Mouse (Mus musculus): ENCODE measurements around the gene Ulk3. TPM values are rescaled to one million over a fixed set of nuclear protein-coding genes. Genes with fewer than 3 reads are reported as not detected.

Gene Ulk3
- polyA plus RNA-seq, 1 experiment from 2014 or later: 5.5 TPM

GRCm38 (mm10) chr9:57643856-57644180, 54.6 kb downstream of the Ulk3 start:
- Histone ChIP-seq H3K27me3 (ENCODE audit: control insufficient read depth, insufficient read depth, low read depth, low read length) (no peaks in the 10 kb centered on the region), H3K4me1 (ENCODE audit: control insufficient read depth, low read depth, low read length) (peaks cover 80% of the 10 kb centered on the region), H3K9ac (ENCODE audit: low read depth, low read length) (peak overlapping the region; percentile 99), H3K4me2 (ENCODE audit: low read depth, low read length) (peak overlapping the region; percentile 94), H3K36me3 (ENCODE audit: control insufficient read depth, insufficient read depth) (no peaks in the 10 kb centered on the region), H3K27ac (ENCODE audit: low read length) (peak overlapping the region; percentile 97), H3K4me3 (ENCODE audit: low read depth, low read length) (peak overlapping the region; percentile 92), H3K9me3 (replicated peaks; ENCODE audit: control insufficient read depth, low read length) (no peaks in the 10 kb centered on the region)
- 6% methylated on average over 7 of the region's 7 CpGs for WGBS (ENCODE audit: insufficient replicate concordance)
- peak; percentile 20 for ATAC-seq (ENCODE audit: low read depth)

- H3K9me3 ChIP-seq (replicated peaks; ENCODE audit: control insufficient read depth, low read length): no peaks in the 10 kb centered on the region
- peak overlapping the region; percentile 92 for H3K4me3 ChIP-seq (ENCODE audit: low read depth, low read length)
- H3K27ac ChIP-seq (ENCODE audit: low read length): peak overlapping the region; percentile 97
- no peaks in the 10 kb centered on the region for H3K27me3 ChIP-seq (ENCODE audit: control insufficient read depth, insufficient read depth, low read depth, low read length)
- peaks cover 74% of the 10 kb centered on the region for H3K4me1 ChIP-seq (ENCODE audit: control insufficient read depth, low read depth, low read length)
- H3K4me2 ChIP-seq (ENCODE audit: low read depth, low read length): peak overlapping the region; percentile 94
- no peaks in the 10 kb centered on the region for H3K36me3 ChIP-seq (ENCODE audit: control insufficient read depth, insufficient read depth)
- peak overlapping the region; percentile 99 for H3K9ac ChIP-seq (ENCODE audit: low read depth, low read length)
- ATAC-seq (ENCODE audit: low read depth): no peak
- 0% methylated on average over 17 of the region's 18 CpGs for WGBS (ENCODE audit: insufficient replicate concordance)
Observed at GRCm38 (mm10) chr9:57644442-57644943, 55.2 kb downstream of the Ulk3 start.

- Histone ChIP-seq H3K27ac (ENCODE audit: low read length) (peak overlapping the region; percentile 97), H3K9me3 (replicated peaks; ENCODE audit: control insufficient read depth, low read length) (no peaks in the 10 kb centered on the region), H3K27me3 (ENCODE audit: control insufficient read depth, insufficient read depth, low read depth, low read length) (no peaks in the 10 kb centered on the region), H3K4me2 (ENCODE audit: low read depth, low read length) (peak overlapping the region; percentile 94), H3K36me3 (ENCODE audit: control insufficient read depth, insufficient read depth) (no peaks in the 10 kb centered on the region), H3K9ac (ENCODE audit: low read depth, low read length) (peak overlapping the region; percentile 99), H3K4me1 (ENCODE audit: control insufficient read depth, low read depth, low read length) (peaks cover 66% of the 10 kb centered on the region), H3K4me3 (ENCODE audit: low read depth, low read length) (peak overlapping the region; percentile 92)
- 1% methylated on average over 70 of the region's 85 CpGs for WGBS (ENCODE audit: insufficient replicate concordance)
- ATAC-seq (ENCODE audit: low read depth): peak; percentile 83
Observed at GRCm38 (mm10) chr9:57644944-57645893, 56.0 kb downstream of the Ulk3 start.

Other genes with a start within 250 kb of the Ulk3 start
- 9.0 and 10.4 TPM in 2 replicates for gene Ppcdc, start 149.3 kb upstream of the Ulk3 start, polyA plus RNA-seq (2015; fragmentation: Nextera tagmentation; extraction: Ambion mirVana)
- 7.8 and 7.9 TPM in 2 replicates for gene Scamp5, start 121.4 kb upstream of the Ulk3 start, polyA plus RNA-seq (2015; fragmentation: Nextera tagmentation; extraction: Ambion mirVana)
- gene Rpp25, start 85.4 kb upstream of the Ulk3 start, polyA plus RNA-seq (2015; fragmentation: Nextera tagmentation; extraction: Ambion mirVana): 0.41 and 0.57 TPM in 2 replicates
- gene Cox5a, start 68.2 kb upstream of the Ulk3 start, polyA plus RNA-seq (2015; fragmentation: Nextera tagmentation; extraction: Ambion mirVana): 266 and 275 TPM in 2 replicates
- 5.3 and 5.7 TPM in 2 replicates for gene Fam219b, start 51.9 kb upstream of the Ulk3 start, polyA plus RNA-seq (2015; fragmentation: Nextera tagmentation; extraction: Ambion mirVana)
- gene Mpi, start 36.7 kb upstream of the Ulk3 start, polyA plus RNA-seq (2015; fragmentation: Nextera tagmentation; extraction: Ambion mirVana): 9.9 and 12.3 TPM in 2 replicates
- gene Scamp2, start 28.5 kb upstream of the Ulk3 start, polyA plus RNA-seq (2015; fragmentation: Nextera tagmentation; extraction: Ambion mirVana): 23.6 and 26.2 TPM in 2 replicates
- not detected in 2 replicates for gene Cplx3, start 16.8 kb downstream of the Ulk3 start, polyA plus RNA-seq (2015; fragmentation: Nextera tagmentation; extraction: Ambion mirVana)
- not detected in 2 replicates for gene Lman1l, start 31.3 kb downstream of the Ulk3 start, polyA plus RNA-seq (2015; fragmentation: Nextera tagmentation; extraction: Ambion mirVana)
- gene Csk, start 64.2 kb downstream of the Ulk3 start, polyA plus RNA-seq (2015; fragmentation: Nextera tagmentation; extraction: Ambion mirVana): 13.3 and 13.5 TPM in 2 replicates
- gene Cyp1a2, start 94.3 kb downstream of the Ulk3 start, polyA plus RNA-seq (2015; fragmentation: Nextera tagmentation; extraction: Ambion mirVana): 0.12 TPM in 2 replicates
- gene Cyp1a1, start 98.5 kb downstream of the Ulk3 start, polyA plus RNA-seq (2015; fragmentation: Nextera tagmentation; extraction: Ambion mirVana): 0.05 and 0.07 TPM in 2 replicates
- gene Edc3, start 119.1 kb downstream of the Ulk3 start, polyA plus RNA-seq (2015; fragmentation: Nextera tagmentation; extraction: Ambion mirVana): 15.2 and 17.0 TPM in 2 replicates
- 93.5 and 104 TPM in 2 replicates for gene Clk3, start 176.4 kb downstream of the Ulk3 start, polyA plus RNA-seq (2015; fragmentation: Nextera tagmentation; extraction: Ambion mirVana)
- 8.8 and 11.0 TPM in 2 replicates for gene Arid3b, start 247.3 kb downstream of the Ulk3 start, polyA plus RNA-seq (2015; fragmentation: Nextera tagmentation; extraction: Ambion mirVana)

Measured in liver, embryonic 16.5 days (tissue).